Comparison of ENCODE assay signal across 15 mouse cellular contexts in the genomic region with DNA sequence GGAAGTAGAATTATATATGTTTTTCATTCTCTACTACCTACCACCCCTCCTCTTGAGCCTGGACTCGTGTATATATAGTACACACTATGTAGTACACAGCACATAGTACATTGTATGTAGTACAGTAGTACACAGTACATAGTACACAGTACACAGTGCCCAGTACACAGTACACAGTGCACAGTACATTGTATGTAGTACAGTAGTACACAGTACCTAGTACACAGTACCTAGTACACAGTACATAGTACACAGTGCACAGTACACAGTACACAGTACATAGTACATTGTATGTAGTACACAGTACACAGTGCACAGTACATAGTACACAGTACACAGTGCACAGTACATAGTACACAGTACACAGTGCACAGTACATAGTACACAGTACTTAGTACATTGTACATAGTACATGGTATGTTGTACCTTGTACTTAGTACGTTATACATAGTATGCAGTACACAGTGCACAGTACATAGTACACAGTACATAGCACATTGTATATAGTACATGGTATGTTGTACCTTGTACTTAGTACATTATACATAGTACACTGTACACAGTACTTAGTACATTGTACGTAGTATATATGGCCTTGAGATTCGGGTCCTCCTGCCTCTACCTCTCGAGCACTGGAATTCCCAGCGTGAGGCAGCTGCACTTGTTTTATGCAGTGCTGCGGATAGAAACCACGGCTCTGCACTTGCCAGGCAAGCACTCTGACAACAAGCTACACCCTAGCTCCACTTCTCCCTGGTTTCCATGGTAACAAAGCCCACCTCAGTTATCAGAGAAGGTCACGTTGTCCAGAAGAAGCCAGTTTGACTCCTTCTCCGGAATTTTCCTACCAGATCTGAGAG. TPM values are rescaled to one million over a fixed set of nuclear protein-coding genes. Genes with fewer than 3 reads are reported as not detected.
DNase-seq lines count a peak whose midpoint lies in the region; ATAC-seq and TF ChIP-seq lines count a peak whose summit lies in the region.
"Had no signal": no experiment of that assay in that cellular context is flagged by ENCODE, and none has a peak within 500 bp of the region (broad histone marks: within the 10 kb centered on the region; RNA-seq: fewer than 3 reads in every experiment).

No protein-coding gene starts in this region.

- H3K9me3 ChIP-seq in ES-E14 (ENCODE audit: control insufficient read depth, insufficient read depth, low read depth, low read length) = no peaks in the 10 kb centered on the region
- no peaks in the 10 kb centered on the region for H3K9me3 ChIP-seq in embryonic facial prominence, embryonic 12.5 days
- H3K9me3 ChIP-seq in midbrain, embryonic 11.5 days (ENCODE audit: control insufficient read depth, low read length) = no peaks in the 10 kb centered on the region
- H3K9me3 ChIP-seq: liver, embryonic 13.5 days; neural tube, embryonic 12.5 days; stomach, embryonic 15.5 days had no signal

- H3K9ac ChIP-seq in ES-E14 (ENCODE audit: insufficient read depth, low read depth, low read length, poor library complexity, severe bottlenecking) = no peak overlapping the region
- H3K9ac ChIP-seq in embryonic facial prominence, embryonic 12.5 days = no peak overlapping the region
- no peak overlapping the region for H3K9ac ChIP-seq in midbrain, embryonic 11.5 days (ENCODE audit: low read length)
- H3K9ac ChIP-seq: liver, embryonic 13.5 days; neural tube, embryonic 12.5 days; stomach, embryonic 15.5 days had no signal

- H3K27me3 ChIP-seq in embryonic facial prominence, embryonic 12.5 days = no peaks in the 10 kb centered on the region
- no peaks in the 10 kb centered on the region for H3K27me3 ChIP-seq in midbrain, embryonic 11.5 days (ENCODE audit: control insufficient read depth, insufficient read depth, low read length)
- H3K27me3 ChIP-seq: liver, embryonic 13.5 days; neural tube, embryonic 12.5 days; stomach, embryonic 15.5 days had no signal

- 73% methylated on average over 10 of the region's 10 CpGs for WGBS in embryonic facial prominence, embryonic 12.5 days
- WGBS in midbrain, embryonic 11.5 days = 56% methylated on average over 10 of the region's 10 CpGs

- no peaks in the 10 kb centered on the region for H3K36me3 ChIP-seq in ES-E14 (ENCODE audit: control insufficient read depth, insufficient read depth, low read length, poor library complexity, severe bottlenecking)
- H3K36me3 ChIP-seq in embryonic facial prominence, embryonic 12.5 days = no peaks in the 10 kb centered on the region
- no peaks in the 10 kb centered on the region for H3K36me3 ChIP-seq in midbrain, embryonic 11.5 days (ENCODE audit: control insufficient read depth, insufficient read depth, low read length)
- H3K36me3 ChIP-seq: liver, embryonic 13.5 days; neural tube, embryonic 12.5 days; stomach, embryonic 15.5 days had no signal

- in situ Hi-C loops in ES-E14 (cut with MboI; ENCODE audit: low sequenced_read_pairs in 2 of 2, unreplicated experiment in 2 of 2) = no loop called here

- H3K4me2 ChIP-seq in embryonic facial prominence, embryonic 12.5 days (replicated peaks) = no peak overlapping the region
- no peak overlapping the region for H3K4me2 ChIP-seq in midbrain, embryonic 11.5 days
- H3K4me2 ChIP-seq: liver, embryonic 13.5 days; neural tube, embryonic 12.5 days; stomach, embryonic 15.5 days had no signal

- no peak overlapping the region for H3K4me3 ChIP-seq in ES-E14 (ENCODE audit: insufficient read depth in 1 of 2, low read depth in 1 of 2, low read length in 2 of 2, poor library complexity in 1 of 2, severe bottlenecking in 1 of 2)
- H3K4me3 ChIP-seq in embryonic facial prominence, embryonic 12.5 days = no peak overlapping the region
- no peak overlapping the region for H3K4me3 ChIP-seq in midbrain, embryonic 11.5 days (ENCODE audit: low read depth, low read length)
- H3K4me3 ChIP-seq: liver, embryonic 13.5 days; neural tube, embryonic 12.5 days; stomach, embryonic 15.5 days had no signal

- H3K4me1 ChIP-seq in ES-E14 (ENCODE audit: control insufficient read depth in 2 of 2, insufficient read depth in 2 of 2, low read length in 2 of 2, poor library complexity in 1 of 2) = peaks cover 2 to 9% of the 10 kb centered on the region in 2 experiments; a peak in 2 of 4 replicates
- H3K4me1 ChIP-seq in embryonic facial prominence, embryonic 12.5 days = peaks cover 13% of the 10 kb centered on the region
- peaks cover 6% of the 10 kb centered on the region for H3K4me1 ChIP-seq in midbrain, embryonic 11.5 days (ENCODE audit: control insufficient read depth, insufficient read depth, low read length)
- H3K4me1 ChIP-seq: liver, embryonic 13.5 days had no signal

- intact Hi-C loops in heart, postnatal 25 days (cut with DNase I) = no loop called here

- DNase-seq in heart, adult 11 months = peak; percentile 69
- DNase-seq in heart, postnatal 25 days (ENCODE audit: low spot score) = no peak
- DNase-seq in ES-E14 (ENCODE audit: low read depth, low spot score) = peak; percentile 16
- DNase-seq in midbrain, embryonic 11.5 days (ENCODE audit: low spot score, missing footprints) = peak; percentile 90
- no peak for DNase-seq in cerebellum, adult 9-11 months
- no peak for DNase-seq in ovary, postnatal 36 days (ENCODE audit: low spot score)
- DNase-seq: adrenal gland, postnatal 10 days; kidney, postnatal 4 days; liver, embryonic 13.5 days; right cerebral cortex, postnatal 25 days had no signal

- peak; percentile 45; the same call in 1 of the 2 replicates for ATAC-seq in embryonic facial prominence, embryonic 12.5 days (ENCODE audit: insufficient number of reproducible peaks, insufficient read depth, low FRiP score, low TSS enrichment)
- peak; percentile 62; the same call in 1 of the 2 replicates for ATAC-seq in midbrain, embryonic 11.5 days (ENCODE audit: low FRiP score)
- ATAC-seq in inflammation-experienced regulatory T-cells, adult 6 months = no peak
- ATAC-seq: intestine, postnatal 0 days had no signal

- H3K27ac ChIP-seq in ES-E14 (ENCODE audit: insufficient read depth, low read depth, low read length, poor library complexity, severe bottlenecking) = no peak overlapping the region
- no peak overlapping the region for H3K27ac ChIP-seq in embryonic facial prominence, embryonic 12.5 days
- 0 out of 2 replicates have a peak overlapping the region, but pooled peaks have one; percentile 25 for H3K27ac ChIP-seq in midbrain, embryonic 11.5 days (ENCODE audit: low read depth, low read length)
- H3K27ac ChIP-seq: liver, embryonic 13.5 days; neural tube, embryonic 12.5 days; stomach, embryonic 15.5 days had no signal

TF ChIP-seq in ES-E14, 5 proteins besides CTCF, POLR2A, EP300 and RAD21:
- no peak for TF ChIP-seq ZNF384 (IDR thresholded peaks at IDR 0.05; ENCODE audit: low read depth, low read length)
- no peak for TF ChIP-seq ZC3H11A (IDR thresholded peaks at IDR 0.05; ENCODE audit: borderline replicate concordance, low read depth, low read length)
- TF ChIP-seq CHD2 (IDR thresholded peaks at IDR 0.05; ENCODE audit: low read depth, low read length) = no peak
- TF ChIP-seq HCFC1 (IDR thresholded peaks at IDR 0.05; ENCODE audit: borderline replicate concordance, insufficient read depth, low read length) = no peak
- TF ChIP-seq MAFK (IDR thresholded peaks at IDR 0.05; ENCODE audit: insufficient read depth, low read depth, low read length) = no peak

RNA-seq across cellular contexts. Expression of gene Amigo2, which starts 34.9 kb away (rescaled TPM):
- 1 to 10 TPM; 5.2 to 7.0 TPM for total RNA-seq in heart, postnatal 25 days (2021)
- total RNA-seq in ES-E14 (2012; rRNA removed) = 7.2 and 8.5 TPM in 2 replicates
- 6.5 and 7.6 TPM in 2 replicates for polyA plus RNA-seq in embryonic facial prominence, embryonic 12.5 days (2016; fragmentation: Nextera tagmentation; extraction: Ambion mirVana)
- 5.9 and 6.6 TPM in 2 replicates for polyA plus RNA-seq in midbrain, embryonic 11.5 days (2014; fragmentation: Nextera tagmentation; extraction: Ambion mirVana)
- polyA plus RNA-seq in inflammation-experienced regulatory T-cells, adult 6 months (2017; shearing (Covaris generic)) = 1 to 10 TPM in 2 of 3 experiments, not detected in 1; 1.2 to 1.5 TPM

RNA-seq across cellular contexts. Expression of gene Pced1b, which starts 35.0 kb away (rescaled TPM):
- 1 to 10 TPM; 2.3 to 2.5 TPM for total RNA-seq in heart, postnatal 25 days (2021)
- 25.5 and 29.0 TPM in 2 replicates for total RNA-seq in ES-E14 (2012; rRNA removed)
- 2.9 and 3.1 TPM in 2 replicates for polyA plus RNA-seq in embryonic facial prominence, embryonic 12.5 days (2016; fragmentation: Nextera tagmentation; extraction: Ambion mirVana)
- 3.6 and 4.0 TPM in 2 replicates for polyA plus RNA-seq in midbrain, embryonic 11.5 days (2014; fragmentation: Nextera tagmentation; extraction: Ambion mirVana)
- 10 to 100 TPM; 53.0 to 66.8 (median 60.2) TPM for polyA plus RNA-seq in inflammation-experienced regulatory T-cells, adult 6 months (2017; shearing (Covaris generic))

Comparison
In these comparisons a context has a peak if more than half of its experiments do, and no peak if none do; other contexts are left out.
1. DNase-seq: peak in heart, adult 11 months (single experiment), ES-E14 (single experiment) and midbrain, embryonic 11.5 days (single experiment); none in heart, postnatal 25 days (single experiment), cerebellum, adult 9-11 months (single experiment) and ovary, postnatal 36 days (single experiment).
2. RNA of gene Pced1b, which starts 35.0 kb away (polyA plus RNA-seq): 53.0 to 66.8 TPM in inflammation-experienced regulatory T-cells, adult 6 months; 3.6 to 4.0 TPM in midbrain, embryonic 11.5 days and 2.9 to 3.1 TPM in embryonic facial prominence, embryonic 12.5 days; every median in the first group is over 10 times any median in the second.